Mouse (Mus musculus): ENCODE measurements at regions not wholly inside any gene's neighbourhood (a gene's known extent, or its start where the extent isn't known, plus 50 kb on each side); places are given as distances from the start of the nearest gene placed in this dataset.

DNA sequence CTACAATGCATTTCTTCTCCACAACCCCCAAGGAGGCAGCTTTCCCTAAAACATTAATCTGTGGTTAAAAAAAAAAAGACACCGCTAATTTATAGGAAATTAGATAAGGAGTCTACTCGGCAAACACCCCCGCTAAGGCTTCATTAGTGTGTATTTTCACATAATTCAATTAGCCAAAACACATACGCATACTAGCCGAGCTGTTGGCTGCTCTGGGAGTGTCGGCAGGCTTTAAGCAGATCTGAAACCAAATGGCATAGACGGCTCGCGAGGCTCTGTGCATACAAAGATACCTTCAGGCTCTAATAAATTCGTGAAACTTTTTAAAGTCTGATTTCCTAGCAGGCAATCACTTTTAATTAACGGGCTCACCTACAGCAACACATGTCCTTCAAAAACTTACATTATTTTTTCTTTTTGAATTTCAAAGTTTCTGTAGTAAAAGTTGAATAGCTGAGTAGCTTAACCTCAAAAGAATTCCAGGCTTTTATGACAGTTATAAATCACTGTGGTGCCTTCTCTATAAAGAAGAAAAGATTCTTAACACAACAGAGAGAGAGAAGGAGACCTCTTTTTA lies 68.0 kb upstream of the Smyd2 start:
- DNase-seq, result no peak

DNA sequence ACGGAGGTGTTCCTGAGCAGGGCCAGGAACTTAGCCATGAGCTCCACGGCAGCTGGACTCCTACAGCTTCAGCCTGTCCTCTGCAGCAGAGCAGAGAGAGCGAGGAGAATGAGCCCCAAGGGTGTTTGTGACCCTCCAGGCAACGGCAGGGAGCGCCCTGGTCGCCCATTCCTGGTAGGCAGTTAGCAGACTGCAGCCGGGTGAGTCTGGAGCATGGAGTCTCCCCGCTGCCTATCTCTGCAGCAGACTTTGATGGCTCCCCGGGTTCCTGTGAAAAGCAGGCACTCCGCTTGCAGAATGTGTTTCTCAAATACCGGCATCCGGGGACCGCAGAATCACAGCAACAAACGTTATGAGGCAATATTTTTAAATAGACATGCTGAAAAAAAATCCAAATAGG lies 67.2 kb upstream of the Smyd2 start:
- no peak for DNase-seq

DNA sequence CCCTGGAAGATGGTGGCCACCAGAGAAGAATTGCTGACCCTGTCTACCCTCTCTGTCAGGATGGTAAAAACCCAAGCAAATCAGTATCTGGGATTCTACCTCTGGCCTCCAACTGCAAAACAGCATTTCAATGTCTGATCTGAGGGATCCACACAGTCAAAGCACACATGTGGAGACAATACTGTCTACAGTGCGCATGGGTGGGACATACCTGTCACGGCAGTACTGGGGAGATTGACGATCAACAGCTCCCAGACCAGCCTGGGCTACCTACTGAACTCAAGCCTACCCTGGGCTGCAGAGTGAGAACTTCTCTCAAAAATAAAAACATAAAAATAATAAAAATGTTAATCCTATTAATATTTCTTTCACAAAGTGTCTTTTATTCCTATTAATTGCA lies 66.7 kb upstream of the Smyd2 start:
- no peak for DNase-seq

DNA sequence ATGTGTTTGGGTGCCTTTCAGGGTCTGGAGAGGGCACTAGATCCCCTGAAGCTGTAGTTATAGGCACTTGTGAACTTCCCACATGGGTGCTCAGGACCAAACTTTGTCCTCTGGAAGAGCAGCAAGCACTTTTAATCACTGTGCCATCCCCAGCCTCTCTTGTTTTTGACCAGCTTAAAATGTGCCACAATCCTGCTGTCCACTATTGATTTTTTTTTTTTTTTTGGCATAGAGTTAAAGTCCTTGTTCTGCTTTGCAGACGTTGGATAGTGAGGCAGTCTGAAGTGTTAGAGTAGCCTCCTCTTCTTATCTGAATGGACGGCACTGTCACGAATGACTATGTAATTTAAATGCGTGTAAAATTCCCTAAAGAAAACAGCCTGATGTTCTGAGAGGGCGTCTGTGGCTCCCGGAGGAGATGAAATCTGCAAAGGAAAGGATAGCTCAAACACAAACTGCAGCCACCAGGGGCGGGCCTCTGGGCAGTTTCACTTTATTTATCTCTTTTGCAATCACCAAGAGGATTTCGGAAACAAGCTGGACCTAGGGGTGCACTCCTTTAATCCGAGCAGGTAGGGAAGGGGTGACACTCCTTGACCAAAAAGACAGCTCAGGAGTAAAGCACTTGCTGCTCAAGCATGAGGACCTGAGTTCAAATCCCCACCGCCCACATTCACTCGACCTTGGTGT lies 63.5 kb upstream of the Smyd2 start:
- DNase-seq, result no peak

DNA sequence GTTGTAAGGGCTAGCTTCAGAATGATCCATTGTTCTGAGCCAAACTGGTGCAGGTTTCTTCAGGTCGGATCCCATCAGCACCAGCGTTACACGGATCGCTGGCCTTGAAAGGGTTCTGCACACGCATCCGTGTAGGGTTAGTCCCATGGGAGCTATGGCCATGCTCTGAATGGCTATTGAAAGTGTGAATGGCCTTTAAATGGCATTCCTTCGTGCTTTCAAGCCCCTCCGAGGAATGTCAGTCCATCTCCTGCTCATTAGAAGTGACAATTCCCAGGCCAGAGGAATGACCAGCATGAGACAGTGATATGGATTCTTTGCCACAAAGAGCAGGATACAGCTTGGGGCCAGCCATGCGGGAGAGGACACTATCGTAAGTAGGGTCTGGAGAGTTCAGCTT lies 56.1 kb upstream of the Smyd2 start:
- DNase-seq, result no peak

DNA sequence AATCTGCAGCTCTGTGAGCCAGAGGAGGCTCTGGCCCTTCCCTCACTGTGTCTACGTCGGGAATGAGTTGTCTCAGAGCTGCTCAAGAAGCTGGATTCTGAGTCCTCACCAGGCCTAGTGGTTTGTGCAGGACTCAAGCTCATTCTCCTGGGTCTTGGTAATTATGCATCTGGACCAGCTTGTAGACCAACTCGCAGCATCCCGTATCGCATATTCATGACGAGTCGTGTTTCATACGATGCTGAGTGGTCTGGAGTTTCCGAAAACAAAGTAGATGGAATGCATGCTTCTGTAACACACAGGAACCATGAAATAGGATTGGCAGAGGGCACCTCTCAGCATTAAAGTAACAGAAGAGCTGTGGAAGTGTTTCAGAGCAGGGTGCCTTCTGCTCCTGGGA lies 53.5 kb upstream of the Smyd2 start:
- DNase-seq, result no peak

DNA sequence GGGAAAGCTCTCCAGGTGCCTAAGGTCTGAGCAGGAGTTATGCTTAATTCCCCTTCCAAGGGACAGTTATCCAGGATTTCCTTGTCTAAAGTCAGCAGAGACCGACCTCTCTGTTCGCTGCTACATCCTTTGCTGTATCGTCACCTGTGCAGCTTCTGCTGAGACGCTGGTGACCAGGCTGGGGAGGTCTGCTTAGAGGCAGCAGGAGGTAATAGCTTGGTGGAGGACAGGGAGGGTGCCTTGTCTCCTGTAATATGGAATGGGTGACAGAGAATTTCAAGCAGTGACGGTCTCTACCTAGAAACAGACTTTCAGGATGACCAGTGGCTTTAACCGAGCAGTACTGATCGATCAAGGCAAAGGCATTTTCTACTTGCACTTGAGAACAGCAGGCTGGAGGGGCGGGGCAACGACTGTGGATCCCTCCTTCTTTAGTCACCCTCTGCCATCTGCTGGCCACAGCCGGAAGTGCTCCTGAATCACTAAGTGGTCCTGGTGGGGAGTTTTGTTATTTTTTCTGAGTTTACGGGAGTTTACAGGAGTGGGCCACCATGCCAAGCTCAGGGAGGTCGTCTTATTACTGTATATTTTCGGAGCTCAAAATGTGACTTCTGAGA lies 50.7 kb upstream of the Smyd2 start:
- DNase-seq, result peak; percentile 93
